Mouse (Mus musculus): ENCODE measurements around the gene Sept3. TPM values are rescaled to one million over a fixed set of nuclear protein-coding genes. Genes with fewer than 3 reads are reported as not detected.
A peak's percentile ranks its signal among the peaks of the same experiment; 100 is the strongest.

The Sept3 gene
- polyA plus RNA-seq, 1 experiment from 2014 or later = 4.9 TPM

GRCm38 (mm10) chr15:82319613-82320012, 44.9 kb downstream of the Sept3 start:
- ATAC-seq (ENCODE audit: insufficient number of reproducible peaks, insufficient read depth, low FRiP score, low read depth) = no peak
- WGBS = 56% methylated on average over 1 of the region's 1 CpGs

GRCm38 (mm10) chr15:82322195-82322594, 47.5 kb downstream of the Sept3 start:
- WGBS = 81% methylated on average over 8 of the region's 8 CpGs
- no peak overlapping the region for H3K27ac ChIP-seq (replicated peaks in 1 of 2; ENCODE audit: control insufficient read depth in 1 of 2, insufficient read depth in 1 of 2, low read depth in 2 of 2, low read length in 2 of 2)
- no peaks in the 10 kb centered on the region for H3K36me3 ChIP-seq (ENCODE audit: control insufficient read depth, insufficient read depth, low read length)

More at GRCm38 (mm10) chr15:82319613-82320012, 44.9 kb downstream of the Sept3 start:
- no peaks in the 10 kb centered on the region for H3K36me3 ChIP-seq (ENCODE audit: control insufficient read depth, insufficient read depth, low read length)
- H3K27ac ChIP-seq (replicated peaks in 1 of 2; ENCODE audit: control insufficient read depth in 1 of 2, insufficient read depth in 1 of 2, low read depth in 2 of 2, low read length in 2 of 2) = no peak overlapping the region
- no peak overlapping the region for H3K9ac ChIP-seq (ENCODE audit: low read length)
- no peak overlapping the region for H3K4me3 ChIP-seq (ENCODE audit: control insufficient read depth in 1 of 2, insufficient read depth in 1 of 2, low read depth in 1 of 2, low read length in 2 of 2)
- H3K27me3 ChIP-seq (ENCODE audit: control insufficient read depth, insufficient read depth, low read length) = no peaks in the 10 kb centered on the region
- H3K9me3 ChIP-seq (ENCODE audit: control insufficient read depth, low read length) = no peaks in the 10 kb centered on the region
- H3K4me2 ChIP-seq (ENCODE audit: low read length) = no peak overlapping the region
- H3K4me1 ChIP-seq (ENCODE audit: control insufficient read depth in 2 of 2, insufficient read depth in 2 of 2, low read length in 2 of 2) = no peaks in the 10 kb centered on the region

DNA sequence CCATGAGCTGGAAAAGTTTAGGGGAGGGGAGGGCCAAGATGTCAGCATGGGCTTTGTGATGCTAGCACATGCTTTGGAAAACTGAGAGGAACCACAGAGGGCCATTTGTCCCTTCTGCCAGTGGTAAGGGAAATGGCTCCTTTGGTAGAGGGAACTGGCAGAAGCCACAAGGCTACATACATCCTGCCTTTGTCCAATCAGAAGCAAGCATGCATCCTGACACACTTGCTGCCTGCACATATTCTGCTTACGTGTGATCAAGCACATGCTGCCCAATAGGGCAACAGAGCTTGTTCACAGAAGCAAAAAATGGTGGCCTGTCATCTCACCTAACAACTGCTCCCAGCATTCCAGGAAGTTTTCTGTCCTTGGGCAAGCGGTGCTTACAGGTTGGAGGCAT, 50.7 kb downstream of the Sept3 start:
- Histone ChIP-seq H3K27me3 (ENCODE audit: control insufficient read depth, insufficient read depth, low read length) (no peaks in the 10 kb centered on the region), H3K4me2 (ENCODE audit: low read length) (no peak overlapping the region), H3K9me3 (ENCODE audit: control insufficient read depth, low read length) (no peaks in the 10 kb centered on the region), H3K4me1 (ENCODE audit: control insufficient read depth in 2 of 2, insufficient read depth in 2 of 2, low read length in 2 of 2) (no peaks in the 10 kb centered on the region), H3K27ac (replicated peaks in 1 of 2; ENCODE audit: control insufficient read depth in 1 of 2, insufficient read depth in 1 of 2, low read depth in 2 of 2, low read length in 2 of 2) (no peak overlapping the region), H3K4me3 (ENCODE audit: control insufficient read depth in 1 of 2, insufficient read depth in 1 of 2, low read depth in 1 of 2, low read length in 2 of 2) (no peak overlapping the region), H3K36me3 (ENCODE audit: control insufficient read depth, insufficient read depth, low read length) (peaks cover 14% of the 10 kb centered on the region), H3K9ac (ENCODE audit: low read length) (no peak overlapping the region)
- ATAC-seq (ENCODE audit: insufficient number of reproducible peaks, insufficient read depth, low FRiP score, low read depth) = no peak
- 70% methylated on average over 2 of the region's 2 CpGs for WGBS

More at GRCm38 (mm10) chr15:82322195-82322594, 47.5 kb downstream of the Sept3 start:
- no peak overlapping the region for H3K4me2 ChIP-seq (ENCODE audit: low read length)
- no peak for ATAC-seq (ENCODE audit: insufficient number of reproducible peaks, insufficient read depth, low FRiP score, low read depth)
- no peaks in the 10 kb centered on the region for H3K27me3 ChIP-seq (ENCODE audit: control insufficient read depth, insufficient read depth, low read length)
- no peak overlapping the region for H3K9ac ChIP-seq (ENCODE audit: low read length)
- H3K9me3 ChIP-seq (ENCODE audit: control insufficient read depth, low read length) = no peaks in the 10 kb centered on the region
- H3K4me3 ChIP-seq (ENCODE audit: control insufficient read depth in 1 of 2, insufficient read depth in 1 of 2, low read depth in 1 of 2, low read length in 2 of 2) = no peak overlapping the region
- H3K4me1 ChIP-seq (ENCODE audit: control insufficient read depth in 2 of 2, insufficient read depth in 2 of 2, low read length in 2 of 2) = no peaks in the 10 kb centered on the region

DNA sequence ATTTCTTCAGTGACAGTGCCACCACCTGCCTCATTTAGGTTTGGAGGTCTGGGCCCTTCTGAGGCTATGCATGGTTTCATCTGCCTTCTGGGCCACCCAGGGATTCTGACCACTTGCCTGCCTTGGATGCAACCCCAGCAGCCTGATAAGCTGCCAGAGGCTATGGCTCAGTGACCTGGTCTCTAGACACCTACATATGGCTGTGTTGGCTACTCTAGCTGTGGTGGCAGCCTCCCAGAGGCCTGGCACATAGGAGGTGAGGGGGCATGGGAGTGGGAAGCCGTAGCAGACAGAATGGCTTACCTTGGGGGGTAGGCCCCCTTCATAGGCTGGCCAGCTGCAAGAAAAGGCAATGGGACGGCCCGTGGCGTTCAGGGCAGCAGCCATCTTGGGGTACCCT, 60.5 kb downstream of the Sept3 start:
- no peak overlapping the region for H3K4me3 ChIP-seq (ENCODE audit: control insufficient read depth in 1 of 2, insufficient read depth in 1 of 2, low read depth in 1 of 2, low read length in 2 of 2)
- H3K27me3 ChIP-seq (ENCODE audit: control insufficient read depth, insufficient read depth, low read length) = no peaks in the 10 kb centered on the region
- H3K36me3 ChIP-seq (ENCODE audit: control insufficient read depth, insufficient read depth, low read length) = peaks cover 43% of the 10 kb centered on the region
- no peak overlapping the region for H3K4me2 ChIP-seq (ENCODE audit: low read length)
- no peak overlapping the region for H3K9ac ChIP-seq (ENCODE audit: low read length)
- H3K4me1 ChIP-seq (ENCODE audit: control insufficient read depth in 2 of 2, insufficient read depth in 2 of 2, low read length in 2 of 2) = peaks cover 5 to 12% of the 10 kb centered on the region in 2 experiments
- no peak overlapping the region for H3K27ac ChIP-seq (replicated peaks in 1 of 2; ENCODE audit: control insufficient read depth in 1 of 2, insufficient read depth in 1 of 2, low read depth in 2 of 2, low read length in 2 of 2)
- 95% methylated on average over 4 of the region's 4 CpGs for WGBS
- no peaks in the 10 kb centered on the region for H3K9me3 ChIP-seq (ENCODE audit: control insufficient read depth, low read length)
- ATAC-seq (ENCODE audit: insufficient number of reproducible peaks, insufficient read depth, low FRiP score, low read depth) = no peak

GRCm38 (mm10) chr15:82336629-82337028, 61.9 kb downstream of the Sept3 start:
- no peak overlapping the region for H3K4me3 ChIP-seq (ENCODE audit: control insufficient read depth in 1 of 2, insufficient read depth in 1 of 2, low read depth in 1 of 2, low read length in 2 of 2)
- no peak overlapping the region for H3K4me2 ChIP-seq (ENCODE audit: low read length)
- peaks cover 13 to 21% of the 10 kb centered on the region in 2 experiments for H3K4me1 ChIP-seq (ENCODE audit: control insufficient read depth in 2 of 2, insufficient read depth in 2 of 2, low read length in 2 of 2)
- H3K27me3 ChIP-seq (ENCODE audit: control insufficient read depth, insufficient read depth, low read length) = no peaks in the 10 kb centered on the region
- no peak overlapping the region for H3K27ac ChIP-seq (replicated peaks in 1 of 2; ENCODE audit: control insufficient read depth in 1 of 2, insufficient read depth in 1 of 2, low read depth in 2 of 2, low read length in 2 of 2)
- no peaks in the 10 kb centered on the region for H3K9me3 ChIP-seq (ENCODE audit: control insufficient read depth, low read length)
- WGBS = 89% methylated on average over 12 of the region's 12 CpGs
- no peak for ATAC-seq (ENCODE audit: insufficient number of reproducible peaks, insufficient read depth, low FRiP score, low read depth)
- no peak overlapping the region for H3K9ac ChIP-seq (ENCODE audit: low read length)
- peaks cover 31% of the 10 kb centered on the region for H3K36me3 ChIP-seq (ENCODE audit: control insufficient read depth, insufficient read depth, low read length)

DNA sequence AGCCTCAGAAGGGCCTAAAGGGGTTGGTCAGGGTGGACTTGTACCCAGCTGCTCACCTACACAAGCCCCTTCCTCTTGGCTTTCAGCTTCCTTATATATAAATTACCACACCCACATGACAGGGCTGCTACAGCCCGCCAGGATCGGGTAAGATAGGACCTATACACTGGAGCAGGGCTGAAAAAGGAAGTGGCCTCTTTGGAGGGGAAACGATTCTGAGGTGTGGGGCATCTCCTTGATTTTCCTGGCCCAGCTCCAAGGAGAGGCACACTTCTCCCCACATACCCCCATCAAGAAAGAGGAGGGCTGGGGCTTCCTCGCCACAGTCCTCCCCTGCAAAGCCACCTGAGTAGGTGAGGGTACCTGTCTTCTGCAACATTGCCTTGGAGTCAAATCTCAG, 63.2 kb downstream of the Sept3 start:
- Histone ChIP-seq H3K9me3 (ENCODE audit: control insufficient read depth, low read length) (no peaks in the 10 kb centered on the region), H3K36me3 (ENCODE audit: control insufficient read depth, insufficient read depth, low read length) (peaks cover 31% of the 10 kb centered on the region), H3K9ac (ENCODE audit: low read length) (peak overlapping the region; percentile 80), H3K4me2 (ENCODE audit: low read length) (peak overlapping the region; percentile 78), H3K4me1 (ENCODE audit: control insufficient read depth in 2 of 2, insufficient read depth in 2 of 2, low read length in 2 of 2) (peaks cover 20 to 28% of the 10 kb centered on the region in 2 experiments), H3K27me3 (ENCODE audit: control insufficient read depth, insufficient read depth, low read length) (no peaks in the 10 kb centered on the region), H3K27ac (replicated peaks in 1 of 2; ENCODE audit: control insufficient read depth in 1 of 2, insufficient read depth in 1 of 2, low read depth in 2 of 2, low read length in 2 of 2) (peak overlapping the region in 1 of 2 experiments; percentile 65; a peak in 2 of 4 replicates), H3K4me3 (ENCODE audit: control insufficient read depth in 1 of 2, insufficient read depth in 1 of 2, low read depth in 1 of 2, low read length in 2 of 2) (peak overlapping the region; percentile 67 to 73)
- WGBS = 22% methylated on average over 4 of the region's 4 CpGs
- ATAC-seq (ENCODE audit: insufficient number of reproducible peaks, insufficient read depth, low FRiP score, low read depth) = 0 out of 2 replicates have a peak, but pooled peaks have one; percentile 4

- H3K4me2 ChIP-seq (ENCODE audit: low read length) = peak within 1 kb of the TSS; percentile 78
- peak within 1 kb of the TSS; percentile 80 for H3K9ac ChIP-seq (ENCODE audit: low read length)
- H3K36me3 ChIP-seq (ENCODE audit: control insufficient read depth, insufficient read depth, low read length) = peaks cover 31% of the 10 kb centered on the region
- H3K4me1 ChIP-seq (ENCODE audit: control insufficient read depth in 2 of 2, insufficient read depth in 2 of 2, low read length in 2 of 2) = peaks cover 20 to 28% of the 10 kb centered on the region in 2 experiments
- H3K27ac ChIP-seq (replicated peaks in 1 of 2; ENCODE audit: control insufficient read depth in 1 of 2, insufficient read depth in 1 of 2, low read depth in 2 of 2, low read length in 2 of 2) = peak within 1 kb of the TSS; percentile 40 to 65; a peak in 3 of 4 replicates
- H3K9me3 ChIP-seq (ENCODE audit: control insufficient read depth, low read length) = no peaks in the 10 kb centered on the region
- peak within 1 kb of the TSS; percentile 67 to 73 for H3K4me3 ChIP-seq (ENCODE audit: control insufficient read depth in 1 of 2, insufficient read depth in 1 of 2, low read depth in 1 of 2, low read length in 2 of 2)
- WGBS = under 1% methylated on average over 40 of the region's 41 CpGs
- H3K27me3 ChIP-seq (ENCODE audit: control insufficient read depth, insufficient read depth, low read length) = no peaks in the 10 kb centered on the region
- peak; percentile 85 for ATAC-seq (ENCODE audit: insufficient number of reproducible peaks, insufficient read depth, low FRiP score, low read depth)
Measured at GRCm38 (mm10) chr15:82338593-82339112, 64.0 kb downstream of the Sept3 start, which contains the start of the genes Naga, Pheta2 and Smdt1. TSS of gene Naga (minus strand) at chr15:82338925. TSS of gene Pheta2 (plus strand) at chr15:82338942. TSS of gene Smdt1 (plus strand) at chr15:82338959.

Data from heart, embryonic 14.5 days (tissue).